Mouse (Mus musculus): Measurements from ENCODE around the gene Aldh16a1. TPM values are rescaled to one million over a fixed set of nuclear protein-coding genes. Genes with fewer than 3 reads are reported as not detected.
A peak's percentile ranks its signal among the peaks of the same experiment; 100 is the strongest.

The Aldh16a1 gene
- polyA plus RNA-seq, 1 experiment from 2014 or later: 18.8 TPM

MicroRNAs encoded within 50 kb of the gene (microRNA counts, 519-probe panel; counts per million panel counts)
- microRNA mmu-miR-150: 2,813 counts per million, percentile 75 among the panel's probes with 10 or more counts

Small RNA genes within 50 kb of the gene (microRNA-seq; reads per million reads assigned to microRNA genes)
- gene Mir150 (102 reads per million, percentile 49 among the genes with 10 or more reads in this experiment), gene Mir5121 (14.6 reads per million, percentile 30 among the genes with 10 or more reads in this experiment), gene Mir7055 (not detected)

Other genes starting within 250 kb of the Aldh16a1 start
- gene Ap2a1, start 225.1 kb downstream of the Aldh16a1 start, polyA plus RNA-seq (2015; fragmentation: Nextera tagmentation; extraction: Ambion mirVana): 128 and 133 TPM in 2 replicates
- 0.15 TPM in 1 of 2 replicates, not detected in the other for gene Tsks, start 211.4 kb downstream of the Aldh16a1 start, polyA plus RNA-seq (2015; fragmentation: Nextera tagmentation; extraction: Ambion mirVana)
- 58.6 and 59.7 TPM in 2 replicates for gene Cpt1c, start 179.7 kb downstream of the Aldh16a1 start, polyA plus RNA-seq (2015; fragmentation: Nextera tagmentation; extraction: Ambion mirVana)
- gene Prmt1, start 168.0 kb downstream of the Aldh16a1 start, polyA plus RNA-seq (2015; fragmentation: Nextera tagmentation; extraction: Ambion mirVana): 629 and 637 TPM in 2 replicates
- 63.5 and 65.4 TPM in 2 replicates for gene Irf3, start 156.9 kb downstream of the Aldh16a1 start, polyA plus RNA-seq (2015; fragmentation: Nextera tagmentation; extraction: Ambion mirVana)
- gene Bcl2l12, start 155.9 kb downstream of the Aldh16a1 start, polyA plus RNA-seq (2015; fragmentation: Nextera tagmentation; extraction: Ambion mirVana): 10.2 and 15.7 TPM in 2 replicates
- 38.6 and 47.1 TPM in 2 replicates for gene Scaf1, start 138.2 kb downstream of the Aldh16a1 start, polyA plus RNA-seq (2015; fragmentation: Nextera tagmentation; extraction: Ambion mirVana)
- gene Rras, start 136.6 kb downstream of the Aldh16a1 start, polyA plus RNA-seq (2015; fragmentation: Nextera tagmentation; extraction: Ambion mirVana): 13.1 and 16.7 TPM in 2 replicates
- gene Prr12, start 101.7 kb downstream of the Aldh16a1 start, polyA plus RNA-seq (2015; fragmentation: Nextera tagmentation; extraction: Ambion mirVana): 12.8 and 13.4 TPM in 2 replicates
- 68.8 and 69.0 TPM in 2 replicates for gene Nosip, start 92.2 kb downstream of the Aldh16a1 start, polyA plus RNA-seq (2015; fragmentation: Nextera tagmentation; extraction: Ambion mirVana)
- 15.7 and 16.7 TPM in 2 replicates for gene Prrg2, start 91.9 kb downstream of the Aldh16a1 start, polyA plus RNA-seq (2015; fragmentation: Nextera tagmentation; extraction: Ambion mirVana)
- 63.3 and 77.3 TPM in 2 replicates for gene Rcn3, start 62.4 kb downstream of the Aldh16a1 start, polyA plus RNA-seq (2015; fragmentation: Nextera tagmentation; extraction: Ambion mirVana)
- 34.1 and 40.2 TPM in 2 replicates for gene Fcgrt, start 50.7 kb downstream of the Aldh16a1 start, polyA plus RNA-seq (2015; fragmentation: Nextera tagmentation; extraction: Ambion mirVana)
- 698 and 709 TPM in 2 replicates for gene Rps11, start 30.1 kb downstream of the Aldh16a1 start, polyA plus RNA-seq (2015; fragmentation: Nextera tagmentation; extraction: Ambion mirVana)
- 587 and 622 TPM in 2 replicates for gene Rpl13a, start 25.8 kb downstream of the Aldh16a1 start, polyA plus RNA-seq (2015; fragmentation: Nextera tagmentation; extraction: Ambion mirVana)
- gene Gm45713, start 18.4 kb downstream of the Aldh16a1 start, polyA plus RNA-seq (2015; fragmentation: Nextera tagmentation; extraction: Ambion mirVana): 0.16 and 0.37 TPM in 2 replicates
- 2.0 and 2.8 TPM in 2 replicates for gene Flt3l, start 18.2 kb downstream of the Aldh16a1 start, polyA plus RNA-seq (2015; fragmentation: Nextera tagmentation; extraction: Ambion mirVana)
- 94.5 and 97.6 TPM in 2 replicates for gene Pih1d1, start 281 bp downstream of the Aldh16a1 start, polyA plus RNA-seq (2015; fragmentation: Nextera tagmentation; extraction: Ambion mirVana)
- 1.1 and 1.5 TPM in 2 replicates for gene Slc17a7, start 9.4 kb upstream of the Aldh16a1 start, polyA plus RNA-seq (2015; fragmentation: Nextera tagmentation; extraction: Ambion mirVana)
- not detected in 2 replicates for gene Gfy, start 25.0 kb upstream of the Aldh16a1 start, polyA plus RNA-seq (2015; fragmentation: Nextera tagmentation; extraction: Ambion mirVana)
- 0.75 and 1.4 TPM in 2 replicates for gene Pth2, start 26.4 kb upstream of the Aldh16a1 start, polyA plus RNA-seq (2015; fragmentation: Nextera tagmentation; extraction: Ambion mirVana)
- 0.54 and 0.65 TPM in 2 replicates for gene Ccdc155, start 50.3 kb upstream of the Aldh16a1 start, polyA plus RNA-seq (2015; fragmentation: Nextera tagmentation; extraction: Ambion mirVana)
- gene Dkkl1, start 57.6 kb upstream of the Aldh16a1 start, polyA plus RNA-seq (2015; fragmentation: Nextera tagmentation; extraction: Ambion mirVana): 13.6 and 18.4 TPM in 2 replicates
- 46.9 and 54.1 TPM in 2 replicates for gene Tead2, start 61.2 kb upstream of the Aldh16a1 start, polyA plus RNA-seq (2015; fragmentation: Nextera tagmentation; extraction: Ambion mirVana)
- gene Cd37, start 84.5 kb upstream of the Aldh16a1 start, polyA plus RNA-seq (2015; fragmentation: Nextera tagmentation; extraction: Ambion mirVana): 1.3 and 1.4 TPM in 2 replicates
- gene Slc6a16, start 86.5 kb upstream of the Aldh16a1 start, polyA plus RNA-seq (2015; fragmentation: Nextera tagmentation; extraction: Ambion mirVana): 0.89 and 2.0 TPM in 2 replicates
- not detected in 2 replicates for gene Slc6a21, start 122.9 kb upstream of the Aldh16a1 start, polyA plus RNA-seq (2015; fragmentation: Nextera tagmentation; extraction: Ambion mirVana)
- 13.3 and 14.2 TPM in 2 replicates for gene Trpm4, start 179.2 kb upstream of the Aldh16a1 start, polyA plus RNA-seq (2015; fragmentation: Nextera tagmentation; extraction: Ambion mirVana)
- gene Hrc, start 180.7 kb upstream of the Aldh16a1 start, polyA plus RNA-seq (2015; fragmentation: Nextera tagmentation; extraction: Ambion mirVana): 0.28 and 0.72 TPM in 2 replicates
- gene Ppfia3, start 212.4 kb upstream of the Aldh16a1 start, polyA plus RNA-seq (2015; fragmentation: Nextera tagmentation; extraction: Ambion mirVana): 28.5 and 28.6 TPM in 2 replicates
- 41.4 and 70.3 TPM in 2 replicates for gene Lin7b, start 216.0 kb upstream of the Aldh16a1 start, polyA plus RNA-seq (2015; fragmentation: Nextera tagmentation; extraction: Ambion mirVana)
- gene Snrnp70, start 241.2 kb upstream of the Aldh16a1 start, polyA plus RNA-seq (2015; fragmentation: Nextera tagmentation; extraction: Ambion mirVana): 144 and 161 TPM in 2 replicates

Data from hindbrain, embryonic 16.5 days (tissue).